Mouse (Mus musculus): ENCODE results near the gene Osbpl3.

DNA sequence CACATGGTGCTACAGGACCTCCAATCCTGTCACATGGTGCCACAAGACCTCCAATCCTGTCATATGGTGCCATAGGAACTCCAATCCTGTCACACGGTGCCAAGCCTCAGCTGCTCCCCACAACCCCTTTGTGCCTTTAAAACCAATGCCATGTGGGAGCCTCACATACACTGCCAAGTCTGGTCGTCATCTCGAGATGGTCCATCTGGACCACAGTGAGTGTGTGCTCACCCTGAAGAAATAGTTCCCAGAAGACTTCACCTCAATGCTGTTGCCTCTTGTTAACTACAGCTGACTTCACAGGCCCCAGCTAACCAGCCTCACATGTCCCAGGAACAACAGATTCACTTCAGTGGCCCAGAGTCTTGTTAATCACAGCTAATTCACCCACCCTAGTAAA, 169.1 kb downstream of the Osbpl3 start:
- TF ChIP-seq CTCF (IDR thresholded peaks at IDR 0.05; ENCODE audit: low read depth): no peak
- no peak for TF ChIP-seq EP300 (optimal IDR thresholded peaks at IDR 0.05)

Data from stomach, postnatal 0 days (tissue).